Mouse (Mus musculus): Measurements from ENCODE around the gene Hs3st5.

DNA sequence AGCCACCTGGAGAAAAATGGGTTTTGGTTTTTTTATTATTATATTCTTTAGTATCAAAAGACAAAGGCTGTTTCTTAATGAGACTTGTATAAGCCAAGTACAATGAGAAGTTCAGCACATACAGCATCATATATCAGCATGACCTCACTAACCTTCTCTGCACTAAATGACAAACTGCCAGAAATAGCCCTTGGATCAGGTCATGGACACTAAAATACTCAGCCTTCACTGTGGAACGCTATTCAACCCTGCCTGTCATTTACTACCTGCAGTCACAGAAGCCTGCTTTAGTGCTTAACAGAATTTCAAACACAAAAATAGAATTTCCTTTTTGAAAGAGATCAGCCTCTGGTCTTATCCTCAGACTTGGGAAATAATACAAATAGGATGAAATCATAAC is 247.9 kb downstream of the Hs3st5 start:
- no peak for TF ChIP-seq CTCF (IDR thresholded peaks at IDR 0.05; ENCODE audit: extremely low read depth, insufficient read depth, low read length)
- no peak for TF ChIP-seq POLR2A (IDR thresholded peaks at IDR 0.05; ENCODE audit: extremely low read depth, insufficient read depth, low read length)

All from cortical plate, adult 2 months (tissue).